Mouse (Mus musculus) erythroblast, embryonic 14.5 days (primary cell): ENCODE results near the gene Mecr.

Experiments used
- GATA1 ChIP-seq: IDR thresholded peaks from 2 replicates; pipeline ENCODE4 v1.6.1; 2012; ENCODE audit warnings: low read length, inconsistent platforms, mixed read lengths
- TAL1 ChIP-seq: IDR thresholded peaks from 3 replicates; pipeline ENCODE4 v1.6.1; 2012; ENCODE audit warnings: low read length, inconsistent platforms, mixed read lengths

- no peak for TF ChIP-seq TAL1
- no peak for TF ChIP-seq GATA1
Observed at GRCm38 (mm10) chr4:131914891-131915469, 71.7 kb downstream of the Mecr start.
